Mouse (Mus musculus) hindbrain, embryonic 14.5 days (tissue): ENCODE data around the gene Tec. TPM values are rescaled to one million over a fixed set of nuclear protein-coding genes. Genes with fewer than 3 reads are reported as not detected.

ENCODE experiments used
- ATAC-seq: fragments of 200-750 bp; cut with Nextera tagmentation; 2 replicates; pipeline ENCODE4 v1.8.0; 2017; ENCODE audit warnings: moderate number of reproducible peaks, mild to moderate bottlenecking, moderate TSS enrichment, moderate library complexity; ENCODE audit not compliant: low FRiP score
- DNase-seq: peaks from one replicate; pipeline ENCODE4 v3.0.0-alpha.2; 2015; ENCODE audit warnings: low spot score
- H3K27ac ChIP-seq: fragments of 300-500 bp; sonication (generic); 2 replicates; pipeline ENCODE4 v1.5.1; 2014; ENCODE audit warnings: mild to moderate bottlenecking, moderate library complexity
- H3K27me3 ChIP-seq: fragments of 300-500 bp; sonication (generic); 2 replicates; pipeline ENCODE4 v1.6.1; 2014; ENCODE audit warnings: mild to moderate bottlenecking, low read length, mixed read lengths; ENCODE audit not compliant: control insufficient read depth, insufficient read depth
- H3K36me3 ChIP-seq: fragments of 300-500 bp; sonication (generic); replicated peaks from 2 replicates; pipeline ENCODE4 v1.6.1; 2014; ENCODE audit not compliant: control insufficient read depth, insufficient read depth
- H3K4me1 ChIP-seq: fragments of 300-500 bp; sonication (generic); replicated peaks from 2 replicates; pipeline ENCODE4 v1.6.1; 2014; ENCODE audit warnings: antibody characterized with exemption, low read length, mixed read lengths; ENCODE audit not compliant: control insufficient read depth, insufficient read depth
- H3K4me2 ChIP-seq: fragments of 300-500 bp; sonication (generic); replicated peaks from 2 replicates; pipeline ENCODE4 v1.6.1; 2014; ENCODE audit warnings: mild to moderate bottlenecking, moderate library complexity
- H3K4me3 ChIP-seq: fragments of 300-500 bp; sonication (generic); replicated peaks from 2 replicates; pipeline ENCODE4 v1.5.1; 2014; ENCODE audit warnings: mild to moderate bottlenecking, low read length
- H3K9ac ChIP-seq: fragments of 300-500 bp; sonication (generic); 2 replicates; pipeline ENCODE4 v1.6.1; 2014
- H3K9me3 ChIP-seq: fragments of 300-500 bp; sonication (generic); 2 replicates; pipeline ENCODE4 v1.6.1; 2016; ENCODE audit warnings: low read length; ENCODE audit not compliant: control insufficient read depth
- WGBS: fragments of 180-500 bp; shearing (Covaris S2); extraction: QIAGEN DNeasy Blood & Tissue Kit; methylation state at CpG from one replicate; pipeline ENCODE4 v1.1.7; 2014; 5-methylcytosine and 5-hydroxymethylcytosine counted together
- polyA plus RNA-seq: library from polyadenylated mRNA; unstranded; fragments of >200 nt; fragmentation: Nextera tagmentation; extraction: Ambion mirVana; gene quantifications from 2 replicates; pipeline ENCODE4 v1.2.1, GENCODE M21; 2014

The Tec gene
- polyA plus RNA-seq, 1 experiment from 2014 or later = 7.6 TPM

DNA sequence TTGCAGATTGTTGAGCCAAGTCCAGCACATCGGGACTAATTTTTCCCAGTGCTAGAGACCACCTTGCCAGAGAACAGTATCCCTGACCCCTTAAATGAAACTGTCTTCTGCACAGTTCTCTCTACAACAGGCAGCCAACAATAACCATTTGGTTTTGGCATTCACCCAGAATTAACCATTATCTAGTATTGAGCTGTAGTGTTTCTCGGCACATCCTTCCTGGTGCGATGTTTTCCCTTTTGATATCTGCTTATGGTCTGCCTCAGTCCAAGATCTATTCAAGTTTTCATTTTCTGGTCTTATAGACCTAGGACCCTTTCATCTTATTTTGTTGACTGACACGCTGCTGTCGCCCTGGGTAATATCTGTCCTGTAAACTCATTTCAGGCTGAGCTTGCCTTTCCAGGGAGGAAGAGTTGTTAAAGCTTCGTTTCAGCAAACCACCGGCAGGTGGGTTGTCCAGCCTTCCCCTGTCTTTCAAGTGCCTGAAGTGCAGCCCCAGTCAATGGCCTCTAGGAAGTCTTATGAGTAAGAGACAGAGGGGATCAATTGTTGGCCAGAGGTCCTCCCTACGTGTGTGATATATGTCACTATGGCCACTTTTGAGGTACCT is 40.1 kb upstream of the Tec start:
- 84% methylated on average over 8 of the region's 8 CpGs for WGBS
- Histone ChIP-seq H3K9me3 (no peaks in the 10 kb centered on the region), H3K27ac (no peak overlapping the region), H3K4me2 (no peak overlapping the region), H3K4me3 (no peak overlapping the region), H3K27me3 (0 out of 2 replicates have a peak, but pooled peaks cover 3% of the 10 kb centered on the region), H3K4me1 (peaks cover 7% of the 10 kb centered on the region), H3K9ac (no peak overlapping the region), H3K36me3 (no peaks in the 10 kb centered on the region)
- DNase-seq (no peak), ATAC-seq (no peak)

GRCm38 (mm10) chr5:72907402-72907801 is 39.1 kb upstream of the Tec start:
- Histone ChIP-seq H3K4me1 (no peaks in the 10 kb centered on the region), H3K4me2 (no peak overlapping the region), H3K27me3 (0 out of 2 replicates have a peak, but pooled peaks cover 1% of the 10 kb centered on the region), H3K4me3 (no peak overlapping the region), H3K9me3 (no peaks in the 10 kb centered on the region), H3K36me3 (no peaks in the 10 kb centered on the region), H3K27ac (no peak overlapping the region), H3K9ac (no peak overlapping the region)
- DNase-seq (no peak), ATAC-seq (no peak)
- WGBS = 82% methylated on average over 6 of the region's 6 CpGs

DNA sequence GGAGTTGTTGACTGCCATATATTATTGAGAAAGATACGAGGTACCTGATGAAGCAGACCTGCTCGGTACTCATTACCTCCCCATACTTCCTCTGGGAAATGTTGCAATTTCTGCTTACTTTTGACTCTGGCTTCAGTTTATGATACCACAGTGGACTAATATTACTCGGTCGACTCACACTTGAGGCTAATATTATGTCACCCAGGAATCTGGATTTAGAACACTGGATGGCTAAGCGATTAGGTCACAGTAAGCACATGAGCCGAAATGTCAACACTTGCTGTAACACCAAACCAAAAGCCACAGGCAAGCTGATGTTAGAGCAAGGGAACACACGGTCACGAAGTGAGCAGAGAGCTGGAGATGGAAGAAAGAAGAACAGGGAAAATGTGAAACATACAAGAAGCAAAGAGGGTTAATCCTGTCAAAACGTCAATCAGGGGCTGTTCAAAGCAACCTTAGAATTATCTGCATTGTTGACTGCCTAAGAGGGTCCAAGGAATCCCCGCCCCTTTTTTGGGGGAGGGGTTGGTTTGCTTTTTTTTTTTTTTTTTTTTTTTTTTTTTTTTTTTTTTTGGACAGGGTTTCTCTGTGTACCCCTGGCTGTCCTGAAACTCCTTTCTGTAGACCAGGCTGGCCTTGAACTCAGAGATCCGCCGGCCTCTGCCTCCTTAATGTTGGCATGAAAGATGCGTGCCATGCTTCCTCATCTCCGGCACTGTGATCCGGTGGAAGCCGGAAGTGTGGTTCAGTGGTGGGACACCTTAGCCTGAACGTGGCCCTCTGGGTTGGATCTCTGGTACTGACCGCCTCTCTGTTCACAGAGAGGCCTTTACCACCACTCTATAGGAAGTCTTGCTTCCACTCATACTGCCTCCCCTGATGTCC is 36.9 kb upstream of the Tec start:
- H3K27me3 ChIP-seq = no peaks in the 10 kb centered on the region
- no peak overlapping the region for H3K4me3 ChIP-seq
- 85% methylated on average over 18 of the region's 18 CpGs for whole genome bisulfite sequencing
- no peak overlapping the region for H3K27ac ChIP-seq
- H3K9me3 ChIP-seq = no peaks in the 10 kb centered on the region
- no peak for ATAC-seq
- no peak overlapping the region for H3K4me2 ChIP-seq
- no peaks in the 10 kb centered on the region for H3K4me1 ChIP-seq
- H3K9ac ChIP-seq = no peak overlapping the region
- H3K36me3 ChIP-seq = no peaks in the 10 kb centered on the region
- no peak for DNase-seq

DNA sequence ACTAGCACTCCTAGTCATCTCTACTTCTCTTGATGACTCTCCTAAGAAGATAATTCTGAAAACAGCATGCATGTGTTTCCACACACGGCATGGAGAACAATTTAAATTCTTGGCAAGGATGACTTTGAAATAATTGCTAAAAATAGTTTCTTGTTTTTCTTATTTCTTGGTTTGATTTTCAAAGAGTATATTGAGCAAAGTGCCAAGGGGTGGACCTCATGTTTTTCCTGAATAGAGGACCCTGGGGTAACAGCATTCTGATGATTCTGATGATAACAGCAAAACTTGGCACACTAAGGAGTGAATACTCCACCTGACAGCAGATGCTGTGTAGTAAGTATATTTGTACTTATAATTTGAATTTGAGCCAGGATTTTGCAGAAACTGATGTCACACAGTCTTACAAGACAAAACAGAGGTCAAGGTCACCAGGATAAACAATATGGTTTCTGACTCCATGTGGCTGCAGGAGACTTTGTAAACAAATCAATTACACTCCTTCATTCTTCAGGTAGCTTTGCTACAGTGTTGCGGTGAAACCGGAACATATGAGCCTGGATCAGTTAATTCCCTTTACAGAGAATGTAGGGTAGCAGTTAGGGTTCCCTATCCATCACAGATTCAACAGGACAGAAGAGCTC is 34.7 kb upstream of the Tec start:
- H3K4me2 ChIP-seq = no peak overlapping the region
- H3K4me3 ChIP-seq = no peak overlapping the region
- no peak for DNase-seq
- H3K4me1 ChIP-seq = no peaks in the 10 kb centered on the region
- no peaks in the 10 kb centered on the region for H3K36me3 ChIP-seq
- WGBS = 86% methylated on average over 3 of the region's 3 CpGs
- H3K9ac ChIP-seq = no peak overlapping the region
- no peak for ATAC-seq
- no peaks in the 10 kb centered on the region for H3K27me3 ChIP-seq
- no peak overlapping the region for H3K27ac ChIP-seq
- no peaks in the 10 kb centered on the region for H3K9me3 ChIP-seq

DNA sequence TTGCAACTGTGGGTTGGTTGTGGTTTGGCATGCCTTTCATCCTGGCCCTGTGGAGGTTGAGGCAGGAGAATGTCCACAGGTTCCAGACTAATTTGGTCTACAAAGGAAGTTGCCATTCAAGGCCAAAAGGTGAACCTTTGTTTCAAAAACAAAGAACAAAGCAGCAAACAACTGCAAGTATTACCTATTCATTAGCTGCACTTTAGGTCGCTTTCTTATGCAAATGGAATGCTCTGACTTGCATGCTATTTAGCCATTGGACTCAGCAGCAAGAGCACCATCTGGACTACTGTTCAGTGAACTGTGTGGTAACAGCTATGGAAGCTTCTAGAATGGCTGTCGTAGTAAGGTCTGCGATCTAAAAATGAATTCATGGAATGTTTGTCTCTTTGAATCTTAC is 34.0 kb upstream of the Tec start:
- WGBS = 36% methylated on average over 3 of the region's 3 CpGs
- Histone ChIP-seq H3K4me1 (no peaks in the 10 kb centered on the region), H3K27ac (no peak overlapping the region), H3K36me3 (no peaks in the 10 kb centered on the region), H3K9ac (no peak overlapping the region), H3K9me3 (no peaks in the 10 kb centered on the region), H3K4me2 (no peak overlapping the region), H3K27me3 (no peaks in the 10 kb centered on the region), H3K4me3 (no peak overlapping the region)
- no peak for DNase-seq
- ATAC-seq = no peak

GRCm38 (mm10) chr5:72901866-72902265 is 33.6 kb upstream of the Tec start:
- ATAC-seq (no peak), DNase-seq (no peak)
- Histone ChIP-seq H3K4me1 (no peaks in the 10 kb centered on the region), H3K4me2 (no peak overlapping the region), H3K36me3 (no peaks in the 10 kb centered on the region), H3K27ac (no peak overlapping the region), H3K9me3 (no peaks in the 10 kb centered on the region), H3K4me3 (no peak overlapping the region), H3K27me3 (no peaks in the 10 kb centered on the region), H3K9ac (no peak overlapping the region)
- 92% methylated on average over 4 of the region's 4 CpGs for WGBS

GRCm38 (mm10) chr5:72899255-72899654 is 31.0 kb upstream of the Tec start:
- 94% methylated on average over 8 of the region's 8 CpGs for WGBS
- no peak for ATAC-seq

DNA sequence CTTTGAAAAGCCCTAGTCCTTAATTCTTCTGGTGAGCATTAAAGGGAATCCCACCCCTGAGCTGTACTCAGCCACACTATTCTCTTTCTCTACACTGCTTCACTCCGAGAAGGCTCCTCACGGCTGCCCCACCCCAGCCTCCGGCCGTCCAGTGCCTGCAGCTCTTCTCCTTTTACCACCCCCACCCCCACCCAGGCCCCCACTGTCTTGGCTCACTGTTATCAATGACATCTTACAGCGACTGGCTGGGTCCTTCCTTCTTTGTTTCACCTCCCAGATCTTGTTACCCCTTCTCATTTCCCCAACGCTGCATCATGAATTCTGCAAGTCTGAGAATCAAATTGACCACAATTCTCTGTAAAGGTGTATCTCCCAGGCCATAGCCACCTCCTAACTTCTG is 29.7 kb upstream of the Tec start:
- H3K4me2 ChIP-seq = no peak overlapping the region
- ATAC-seq (no peak), DNase-seq (no peak)
- H3K4me1 ChIP-seq = no peaks in the 10 kb centered on the region
- no peaks in the 10 kb centered on the region for H3K36me3 ChIP-seq
- H3K27me3 ChIP-seq = no peaks in the 10 kb centered on the region
- no peaks in the 10 kb centered on the region for H3K9me3 ChIP-seq
- H3K4me3 ChIP-seq = no peak overlapping the region
- WGBS = 61% methylated on average over 6 of the region's 6 CpGs
- H3K9ac ChIP-seq = no peak overlapping the region
- H3K27ac ChIP-seq = no peak overlapping the region

More at GRCm38 (mm10) chr5:72899255-72899654, 31.0 kb upstream of the Tec start:
- Histone ChIP-seq H3K27ac (no peak overlapping the region), H3K4me2 (no peak overlapping the region), H3K27me3 (no peaks in the 10 kb centered on the region), H3K36me3 (no peaks in the 10 kb centered on the region), H3K4me3 (no peak overlapping the region), H3K4me1 (no peaks in the 10 kb centered on the region), H3K9ac (no peak overlapping the region), H3K9me3 (no peaks in the 10 kb centered on the region)
- no peak for DNase-seq

- H3K4me1 ChIP-seq = no peaks in the 10 kb centered on the region
- no peak overlapping the region for H3K9ac ChIP-seq
- H3K4me3 ChIP-seq = no peak overlapping the region
- DNase-seq (no peak), ATAC-seq (no peak)
- 77% methylated on average over 18 of the region's 18 CpGs for WGBS
- H3K4me2 ChIP-seq = no peak overlapping the region
- no peaks in the 10 kb centered on the region for H3K9me3 ChIP-seq
- H3K27me3 ChIP-seq = no peaks in the 10 kb centered on the region
- H3K27ac ChIP-seq = no peak overlapping the region
- H3K36me3 ChIP-seq = no peaks in the 10 kb centered on the region
Observed at GRCm38 (mm10) chr5:72896478-72897279, 28.4 kb upstream of the Tec start.
